Mouse (Mus musculus) cerebellum, postnatal 10 days (tissue): ENCODE data around the gene S1pr5.
"Not testable (repeated sequence)": the region's sequence is repeated elsewhere in the genome, so short reads cannot be mapped to it uniquely, and the experiment has no call there.

Experiments
- DNase-seq, 2 experiments: peaks; one replicate each; pipeline ENCODE4 v3.0.0; 2021; ENCODE audit warnings: mixed read lengths in 2 of 2

The S1pr5 gene

DNA sequence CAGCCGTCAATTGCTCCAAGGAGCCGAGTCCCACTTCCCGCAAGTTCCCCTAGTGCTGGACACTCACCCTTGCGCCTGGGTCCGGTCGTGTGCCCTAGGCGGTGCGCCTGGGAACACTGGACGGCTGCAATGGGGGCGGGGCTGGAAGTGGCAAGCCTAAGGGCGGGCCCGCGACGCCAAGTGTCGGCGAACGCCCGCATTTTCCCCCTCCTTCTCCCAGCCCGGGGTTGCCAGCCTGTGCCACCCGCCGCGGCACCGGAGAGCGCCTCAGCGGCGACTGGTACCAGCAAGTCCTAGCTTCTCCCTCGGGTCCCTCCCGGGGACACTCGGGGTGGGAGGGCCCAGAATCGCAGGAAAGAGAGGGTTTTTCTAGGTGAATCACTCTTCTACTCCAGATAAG is at the start of gene S1pr5:
Gene S1pr5 (minus strand): TSS at position 118 of the 400 bp plus-strand sequence.
- peak in 1 of 2 experiments; percentile 39 for DNase-seq

DNA sequence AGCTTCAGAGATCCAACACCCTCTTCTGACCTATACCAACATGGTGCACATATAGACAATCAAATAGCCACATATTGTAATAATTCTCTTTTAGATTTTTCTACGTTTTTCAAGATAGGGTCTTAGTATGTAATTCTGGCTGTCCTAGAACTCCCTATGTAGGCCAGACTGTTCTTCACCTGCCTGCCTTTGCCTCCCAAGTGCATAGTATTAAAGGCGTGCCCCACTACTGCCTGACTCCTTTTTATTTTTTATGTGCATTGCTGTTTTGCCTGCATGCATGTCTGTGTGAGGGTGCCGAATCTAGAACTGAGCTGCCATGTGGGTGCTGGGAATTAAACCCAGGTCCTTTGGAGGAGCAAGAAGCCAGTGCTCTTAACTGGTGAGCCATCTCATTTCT is 44.0 kb upstream of the S1pr5 start:
- DNase-seq, result no peak

GRCm38 (mm10) chr9:21291868-21292267 is 43.6 kb upstream of the S1pr5 start:
- not testable (repeated sequence) for DNase-seq

GRCm38 (mm10) chr9:21291022-21291787 is 43.0 kb upstream of the S1pr5 start, which contains the start of gene Cdkn2d:
TSS of gene Cdkn2d (minus strand) at chr9:21291407.
- DNase-seq, result peak; percentile 100

GRCm38 (mm10) chr9:21290589-21290988 is 42.3 kb upstream of the S1pr5 start:
- peak; percentile 75 to 77 for DNase-seq

- DNase-seq, result no peak
These were observed 41.1 kb upstream of the S1pr5 start for GRCm38 (mm10) chr9:21289337-21289671.

DNA sequence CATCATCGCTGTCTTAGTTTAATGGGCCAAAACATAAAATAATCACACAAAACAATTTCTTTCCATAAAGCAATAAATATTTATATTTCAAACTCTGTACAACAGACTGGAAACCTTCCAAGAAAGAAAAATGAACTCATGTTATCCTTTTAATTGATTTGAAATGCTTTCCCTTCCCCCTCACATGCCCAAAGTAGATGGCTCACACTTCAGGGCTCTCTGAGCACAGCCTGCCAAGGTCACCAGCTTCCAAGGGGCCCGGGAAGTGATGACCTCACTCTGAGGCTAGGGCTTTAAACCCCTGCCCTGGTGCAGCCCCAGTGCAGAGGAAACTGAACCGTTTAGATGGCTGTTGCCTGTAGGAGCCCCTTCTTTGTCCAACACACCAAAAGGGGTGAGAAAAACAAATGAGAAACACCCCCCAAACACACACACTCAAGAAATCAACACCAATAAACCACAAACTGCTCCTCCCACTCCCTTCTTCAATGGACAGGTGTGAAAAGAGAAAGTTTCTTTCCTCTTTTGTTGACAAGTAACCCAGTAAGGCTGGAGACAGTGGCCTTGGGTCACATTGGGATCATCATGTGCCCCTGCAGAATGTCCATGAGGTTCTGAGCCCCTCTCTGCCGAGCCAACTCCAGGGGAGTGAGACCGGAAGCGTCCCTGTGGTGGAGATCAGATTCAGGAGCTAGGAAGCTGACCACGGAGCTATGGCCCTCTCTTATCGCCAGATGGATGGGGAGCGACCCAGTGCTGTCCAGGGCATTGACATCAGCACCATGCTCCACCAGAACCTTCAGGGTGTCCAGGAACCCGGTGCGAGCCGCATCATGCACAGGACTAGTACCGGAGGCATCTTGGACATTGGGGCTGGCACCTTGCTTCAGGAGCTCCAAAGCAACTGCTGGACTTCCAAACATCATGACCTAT is 40.4 kb upstream of the S1pr5 start:
- peak in 1 of 2 experiments; percentile 36 for DNase-seq

DNA sequence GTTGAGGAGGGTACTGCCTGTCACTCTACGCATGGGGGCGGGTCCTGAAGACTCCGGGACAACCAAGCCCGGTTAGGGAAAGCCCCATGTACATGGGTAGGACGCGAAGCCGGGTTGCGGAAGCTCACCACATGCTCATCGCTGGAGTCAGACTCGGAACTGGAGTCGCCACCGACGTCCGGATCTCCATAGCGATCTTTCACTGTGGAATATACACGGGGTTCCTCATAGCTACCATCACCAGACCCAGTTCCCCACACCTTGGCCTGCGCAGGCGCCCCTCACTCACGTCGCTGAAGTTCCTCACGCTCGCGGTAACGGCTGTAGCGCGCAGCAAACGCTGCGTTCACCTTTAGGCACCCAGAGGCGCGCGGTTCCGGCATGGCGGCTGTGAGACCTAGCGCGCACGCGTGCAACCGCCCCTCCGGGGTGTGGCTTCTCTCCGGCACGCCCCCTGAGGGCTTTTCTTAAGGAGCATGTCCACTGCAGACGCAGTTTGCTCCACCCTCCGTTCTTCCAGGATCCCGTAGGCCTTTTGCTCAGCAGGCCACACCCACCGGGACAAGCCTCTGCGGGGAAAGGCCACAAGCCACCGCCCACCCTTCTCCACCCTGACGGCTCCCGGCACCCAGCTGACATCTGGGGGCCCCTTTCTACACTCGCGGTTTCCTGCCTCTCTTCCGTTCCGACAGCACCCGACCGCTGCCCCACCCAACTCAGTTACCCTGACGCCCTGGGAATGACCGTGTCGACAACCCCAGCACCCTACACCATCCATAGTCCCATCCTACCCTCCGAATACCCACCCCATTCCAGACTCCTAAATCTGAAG is 39.5 kb upstream of the S1pr5 start, which contains the start of gene Kri1:
Gene Kri1 (minus strand): TSS at position 399 of the 832 bp plus-strand sequence.
- DNase-seq, result peak; percentile 98

GRCm38 (mm10) chr9:21286753-21287152 is 38.5 kb upstream of the S1pr5 start:
- no peak for DNase-seq

- no peak for DNase-seq
These were observed 35.8 kb upstream of the S1pr5 start for GRCm38 (mm10) chr9:21283994-21284393.

GRCm38 (mm10) chr9:21283591-21283990 is 35.3 kb upstream of the S1pr5 start:
- DNase-seq, result no peak

- DNase-seq, result no peak
These were observed 29.5 kb upstream of the S1pr5 start for GRCm38 (mm10) chr9:21277776-21278175.

DNA sequence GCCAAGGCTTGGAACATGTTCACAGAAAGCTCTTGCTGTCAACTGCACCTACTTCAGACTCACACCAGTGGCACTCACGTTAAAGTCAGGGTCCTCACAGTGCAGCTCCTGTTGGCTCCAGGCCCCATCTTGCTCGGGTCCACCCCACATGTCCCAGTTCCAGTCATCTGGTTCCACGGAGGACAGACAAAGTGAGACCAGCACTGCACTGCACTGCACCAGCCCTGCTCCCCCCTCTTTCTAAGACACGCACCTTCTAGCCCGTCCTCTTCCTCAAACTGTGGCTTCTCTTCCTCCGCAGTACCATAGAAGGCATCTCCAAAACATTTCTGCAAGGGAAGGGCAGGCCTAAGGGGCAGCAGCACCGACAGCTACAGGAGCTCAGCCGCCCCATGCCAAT is 28.1 kb upstream of the S1pr5 start:
- no peak for DNase-seq

DNA sequence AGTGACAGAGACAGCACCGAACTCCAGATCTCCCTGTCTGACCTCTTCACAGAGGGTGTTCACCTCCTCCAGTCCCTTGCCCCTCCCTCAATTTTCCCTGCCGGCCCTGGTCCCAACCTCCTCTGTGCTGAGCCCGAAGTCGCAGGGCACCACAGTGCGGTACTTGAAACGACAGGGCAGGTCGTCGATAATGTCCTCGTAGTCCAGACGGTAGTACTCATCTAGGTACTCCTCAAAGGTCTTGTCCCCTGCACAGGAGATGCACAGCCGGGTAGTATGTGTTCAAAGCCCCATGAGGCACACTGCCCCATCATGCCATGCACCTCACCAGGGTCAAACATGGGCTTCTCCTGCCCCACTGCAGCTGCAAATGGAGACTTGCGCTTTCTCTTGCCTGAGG is 27.5 kb upstream of the S1pr5 start:
- no peak for DNase-seq

DNA sequence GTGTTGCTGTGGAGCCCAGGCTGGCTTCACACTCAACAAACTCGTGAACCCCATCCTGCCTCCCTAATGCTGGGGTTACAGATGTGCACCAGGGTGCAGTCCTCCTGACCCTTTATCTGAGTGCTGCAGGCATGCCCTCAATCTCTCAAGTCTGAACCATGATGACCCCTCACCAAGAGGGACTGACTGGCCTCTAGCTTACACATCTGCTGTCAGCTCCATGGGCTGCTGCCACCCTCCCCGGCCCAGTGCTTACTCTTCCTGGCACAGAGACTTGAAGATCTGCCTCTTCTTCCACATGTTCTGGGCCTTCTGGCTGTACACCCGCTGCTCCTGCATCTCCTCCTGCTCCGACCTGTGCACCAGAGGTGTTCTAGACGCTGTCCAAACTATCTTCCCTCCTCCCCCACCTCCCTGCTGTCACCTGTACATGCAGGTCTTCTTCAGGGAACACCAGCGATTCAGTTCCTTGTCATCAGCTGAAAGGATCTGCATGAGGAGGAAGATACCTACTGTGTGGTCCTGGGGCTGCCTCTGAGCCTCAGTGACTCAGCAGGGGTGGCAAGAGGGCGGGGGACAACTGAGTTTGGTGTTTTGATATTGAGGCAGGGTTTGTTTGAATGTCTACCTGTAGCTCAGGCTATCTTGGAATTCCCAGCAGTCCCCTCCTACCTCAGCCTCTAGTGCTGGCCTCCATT is 26.9 kb upstream of the S1pr5 start:
- no peak for DNase-seq

- no peak for DNase-seq
These were observed 26.1 kb upstream of the S1pr5 start for GRCm38 (mm10) chr9:21274336-21274735.

GRCm38 (mm10) chr9:21273520-21274228 is 25.4 kb upstream of the S1pr5 start:
- no peak for DNase-seq

- no peak for DNase-seq
These were observed 24.9 kb upstream of the S1pr5 start for GRCm38 (mm10) chr9:21273094-21273493.

- no peak for DNase-seq
These were observed 24.1 kb upstream of the S1pr5 start for GRCm38 (mm10) chr9:21272391-21272790.

GRCm38 (mm10) chr9:21269590-21269989 is 21.3 kb upstream of the S1pr5 start:
- not testable (repeated sequence) for DNase-seq

DNA sequence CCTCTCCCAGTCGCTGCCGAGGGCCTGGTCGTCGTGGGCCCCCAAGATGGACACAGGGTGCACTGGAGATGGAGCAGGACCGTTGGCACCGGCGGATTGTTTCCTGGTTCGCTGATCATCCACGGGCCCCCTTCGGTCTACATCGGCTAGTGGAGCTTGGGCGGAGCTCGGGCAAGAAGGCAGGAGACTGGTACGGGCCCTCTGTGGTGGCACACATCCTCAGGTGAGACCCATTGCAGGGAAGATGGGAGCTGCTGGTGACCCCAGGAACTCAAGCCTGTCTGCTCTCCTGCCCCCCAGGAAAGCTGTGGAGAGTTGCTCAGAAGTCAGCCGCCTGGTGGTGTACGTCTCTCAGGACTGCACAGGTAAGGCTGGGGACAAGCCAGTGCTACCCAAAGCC is 20.1 kb upstream of the S1pr5 start:
- DNase-seq, result no peak
